8 mouse cellular contexts compared by ENCODE assay signal in the genomic region with DNA sequence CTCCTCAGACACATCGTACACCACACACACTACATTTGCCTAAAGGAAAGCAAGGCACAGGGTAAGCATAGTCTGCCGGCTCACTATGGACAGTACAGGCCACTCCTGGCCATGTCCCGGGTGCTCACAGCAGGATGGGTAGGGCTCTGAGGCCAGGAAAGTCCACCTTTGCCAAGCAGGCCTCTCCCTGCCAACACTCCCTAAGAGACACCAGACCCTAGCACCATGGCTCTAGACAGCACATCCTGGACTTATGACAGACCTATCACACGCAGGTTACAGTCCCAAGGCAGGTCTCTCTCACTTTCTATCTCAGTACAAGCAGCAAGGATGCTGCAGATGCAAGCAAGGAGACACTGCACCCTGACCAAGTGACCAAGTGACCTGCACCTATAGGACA. TPM values are rescaled to one million over a fixed set of nuclear protein-coding genes. Genes with fewer than 3 reads are reported as not detected.
DNase-seq lines count a peak whose midpoint lies in the region; ATAC-seq and TF ChIP-seq lines count a peak whose summit lies in the region.

No protein-coding gene starts in this region.

- TF ChIP-seq POLR2A in cortical plate, adult 2 months (IDR thresholded peaks at IDR 0.05; ENCODE audit: extremely low read depth, insufficient read depth, low read length) = no peak

- no peak overlapping the region; the same call in 1 of the 2 replicates for H3K27ac ChIP-seq in heart, embryonic 16.5 days (ENCODE audit: low read length)
- H3K27ac ChIP-seq in cortical plate, adult 2 months (ENCODE audit: insufficient read depth, low read length) = no peak overlapping the region
- no peak overlapping the region for H3K27ac ChIP-seq in hindbrain, embryonic 14.5 days
- no peak overlapping the region for H3K27ac ChIP-seq in midbrain, embryonic 13.5 days

- peaks cover 12% of the 10 kb centered on the region for H3K4me1 ChIP-seq in heart, embryonic 16.5 days (ENCODE audit: control insufficient read depth, insufficient read depth, low read length)
- H3K4me1 ChIP-seq in cortical plate, adult 2 months (ENCODE audit: control insufficient read depth, insufficient read depth, low read length) = peaks cover 5% of the 10 kb centered on the region
- H3K4me1 ChIP-seq in hindbrain, embryonic 14.5 days (replicated peaks; ENCODE audit: control insufficient read depth, insufficient read depth, low read length) = peaks cover 10% of the 10 kb centered on the region; the same call in 1 of the 2 replicates
- H3K4me1 ChIP-seq in midbrain, embryonic 13.5 days (replicated peaks) = peaks cover 24% of the 10 kb centered on the region

- intact Hi-C loops in heart, postnatal 25 days (cut with DNase I) = no loop called here

- H3K4me2 ChIP-seq in heart, embryonic 16.5 days (ENCODE audit: low read depth, low read length) = peak overlapping the region; percentile 79
- H3K4me2 ChIP-seq in hindbrain, embryonic 14.5 days (replicated peaks) = peak overlapping the region; percentile 95
- H3K4me2 ChIP-seq in midbrain, embryonic 13.5 days (replicated peaks) = peak overlapping the region; percentile 90

- DNase-seq in heart, postnatal 25 days (ENCODE audit: low spot score) = no peak
- no peak for DNase-seq in hindbrain, embryonic 14.5 days (ENCODE audit: low spot score)
- no peak for DNase-seq in ovary, postnatal 10 days (ENCODE audit: low spot score)
- no peak for DNase-seq in thymus, postnatal 4 days
- no peak for DNase-seq in embryo, embryonic 9.5 days (ENCODE audit: extremely low spot score)

- H3K9me3 ChIP-seq in heart, embryonic 16.5 days (replicated peaks; ENCODE audit: control insufficient read depth, low read length) = no peaks in the 10 kb centered on the region
- H3K9me3 ChIP-seq in hindbrain, embryonic 14.5 days (ENCODE audit: control insufficient read depth, low read length) = no peaks in the 10 kb centered on the region
- H3K9me3 ChIP-seq in midbrain, embryonic 13.5 days = no peaks in the 10 kb centered on the region

- H3K36me3 ChIP-seq in heart, embryonic 16.5 days (ENCODE audit: control insufficient read depth, insufficient read depth) = peaks cover 35% of the 10 kb centered on the region
- peaks cover 57% of the 10 kb centered on the region for H3K36me3 ChIP-seq in hindbrain, embryonic 14.5 days (replicated peaks; ENCODE audit: control insufficient read depth, insufficient read depth)
- peaks cover 61% of the 10 kb centered on the region for H3K36me3 ChIP-seq in midbrain, embryonic 13.5 days

- no peaks in the 10 kb centered on the region for H3K27me3 ChIP-seq in heart, embryonic 16.5 days (ENCODE audit: control insufficient read depth, insufficient read depth, low read length)
- no peaks in the 10 kb centered on the region for H3K27me3 ChIP-seq in hindbrain, embryonic 14.5 days (ENCODE audit: control insufficient read depth, insufficient read depth, low read length)
- no peaks in the 10 kb centered on the region for H3K27me3 ChIP-seq in midbrain, embryonic 13.5 days

- H3K9ac ChIP-seq in heart, embryonic 16.5 days (ENCODE audit: low read length) = peak overlapping the region; percentile 96
- 0 out of 2 replicates have a peak overlapping the region, but pooled peaks have one; percentile 20 for H3K9ac ChIP-seq in hindbrain, embryonic 14.5 days
- H3K9ac ChIP-seq in midbrain, embryonic 13.5 days (replicated peaks) = peak overlapping the region; percentile 86

- H3K4me3 ChIP-seq in heart, embryonic 16.5 days (ENCODE audit: low read length) = peak overlapping the region; percentile 94
- peak overlapping the region; percentile 85; the same call in 1 of the 2 replicates for H3K4me3 ChIP-seq in cortical plate, adult 2 months (ENCODE audit: insufficient read depth, low read length)
- peak overlapping the region; percentile 82 for H3K4me3 ChIP-seq in hindbrain, embryonic 14.5 days (replicated peaks; ENCODE audit: low read length)
- H3K4me3 ChIP-seq in midbrain, embryonic 13.5 days (replicated peaks) = peak overlapping the region; percentile 92

- ATAC-seq in heart, embryonic 16.5 days (replicated peaks; ENCODE audit: extremely low read depth, insufficient read depth, low FRiP score) = no peak
- no peak for ATAC-seq in hindbrain, embryonic 14.5 days (ENCODE audit: low FRiP score)
- no peak for ATAC-seq in midbrain, embryonic 13.5 days

- WGBS in heart, embryonic 16.5 days = 84% methylated on average over 4 of the region's 4 CpGs
- 94% methylated on average over 4 of the region's 4 CpGs for WGBS in hindbrain, embryonic 14.5 days
- 96% methylated on average over 4 of the region's 4 CpGs for WGBS in midbrain, embryonic 13.5 days

- TF ChIP-seq CTCF in cortical plate, adult 2 months (IDR thresholded peaks at IDR 0.05; ENCODE audit: extremely low read depth, insufficient read depth, low read length) = no peak

RNA-seq across cellular contexts. Expression of a gene that starts 1.5 kb away (rescaled TPM):
- 31.6 and 32.7 TPM in 2 replicates for polyA plus RNA-seq in heart, embryonic 16.5 days (2015; fragmentation: Nextera tagmentation; extraction: Ambion mirVana)
- 100 to 1,000 TPM; 120 to 125 TPM for total RNA-seq in heart, postnatal 25 days (2021)
- 108 and 119 TPM in 2 replicates for polyA plus RNA-seq in cortical plate, adult 2 months (2012; rRNA removed)
- 6.5 and 9.9 TPM in 2 replicates for polyA plus RNA-seq in hindbrain, embryonic 14.5 days (2014; fragmentation: Nextera tagmentation; extraction: Ambion mirVana)
- 15.6 and 16.4 TPM in 2 replicates for polyA plus RNA-seq in midbrain, embryonic 13.5 days (2015; fragmentation: Nextera tagmentation; extraction: Ambion mirVana)

RNA-seq across cellular contexts. Expression of a gene that starts 1.6 kb away (rescaled TPM):
- 2.0 and 2.5 TPM in 2 replicates for polyA plus RNA-seq in heart, embryonic 16.5 days (2015; fragmentation: Nextera tagmentation; extraction: Ambion mirVana)
- 1 to 10 TPM; 2.8 to 3.6 TPM for total RNA-seq in heart, postnatal 25 days (2021)
- polyA plus RNA-seq in cortical plate, adult 2 months (2012; rRNA removed) = 40.8 and 45.0 TPM in 2 replicates
- polyA plus RNA-seq in hindbrain, embryonic 14.5 days (2014; fragmentation: Nextera tagmentation; extraction: Ambion mirVana) = 8.7 and 9.3 TPM in 2 replicates
- polyA plus RNA-seq in midbrain, embryonic 13.5 days (2015; fragmentation: Nextera tagmentation; extraction: Ambion mirVana) = 7.5 and 8.0 TPM in 2 replicates

RNA-seq across cellular contexts. Expression of a gene that starts 6.0 kb away (rescaled TPM):
- 1.6 and 1.7 TPM in 2 replicates for polyA plus RNA-seq in heart, embryonic 16.5 days (2015; fragmentation: Nextera tagmentation; extraction: Ambion mirVana)
- 1 to 10 TPM; 1.2 to 2.2 TPM for total RNA-seq in heart, postnatal 25 days (2021)
- 109 and 118 TPM in 2 replicates for polyA plus RNA-seq in cortical plate, adult 2 months (2012; rRNA removed)
- 51.3 and 57.1 TPM in 2 replicates for polyA plus RNA-seq in hindbrain, embryonic 14.5 days (2014; fragmentation: Nextera tagmentation; extraction: Ambion mirVana)
- polyA plus RNA-seq in midbrain, embryonic 13.5 days (2015; fragmentation: Nextera tagmentation; extraction: Ambion mirVana) = 17.3 and 18.1 TPM in 2 replicates

RNA-seq across cellular contexts. Expression of a gene that starts 9.9 kb away (rescaled TPM):
- 292 and 304 TPM in 2 replicates for polyA plus RNA-seq in heart, embryonic 16.5 days (2015; fragmentation: Nextera tagmentation; extraction: Ambion mirVana)
- total RNA-seq in heart, postnatal 25 days (2021) = 100 to 1,000 TPM; 114 to 117 TPM
- 284 and 299 TPM in 2 replicates for polyA plus RNA-seq in cortical plate, adult 2 months (2012; rRNA removed)
- polyA plus RNA-seq in hindbrain, embryonic 14.5 days (2014; fragmentation: Nextera tagmentation; extraction: Ambion mirVana) = 336 and 357 TPM in 2 replicates
- 314 and 316 TPM in 2 replicates for polyA plus RNA-seq in midbrain, embryonic 13.5 days (2015; fragmentation: Nextera tagmentation; extraction: Ambion mirVana)

RNA-seq across cellular contexts. Expression of a gene that starts 14.5 kb away (rescaled TPM):
- polyA plus RNA-seq in heart, embryonic 16.5 days (2015; fragmentation: Nextera tagmentation; extraction: Ambion mirVana) = 35.0 and 36.6 TPM in 2 replicates
- total RNA-seq in heart, postnatal 25 days (2021) = 10 to 100 TPM; 35.5 to 36.6 TPM
- polyA plus RNA-seq in cortical plate, adult 2 months (2012; rRNA removed) = 55.6 and 58.1 TPM in 2 replicates
- polyA plus RNA-seq in hindbrain, embryonic 14.5 days (2014; fragmentation: Nextera tagmentation; extraction: Ambion mirVana) = 39.3 and 42.1 TPM in 2 replicates
- polyA plus RNA-seq in midbrain, embryonic 13.5 days (2015; fragmentation: Nextera tagmentation; extraction: Ambion mirVana) = 72.8 and 74.6 TPM in 2 replicates

Comparison
In these comparisons a context has a peak if more than half of its experiments do, and no peak if none do; other contexts are left out.
1. H3K9ac ChIP-seq: peak in every context shown above with its lines; median percentile 96 in heart, embryonic 16.5 days; 86 in midbrain, embryonic 13.5 days; 20 in hindbrain, embryonic 14.5 days.